Mouse (Mus musculus) testis, adult 2 months (tissue): ENCODE measurements around the gene Mrpl55.

Experiments
- CTCF ChIP-seq: fragments of 200-500 bp; IDR thresholded peaks from 2 replicates; pipeline ENCODE4 v1.5.1; 2012; ENCODE audit warnings: low read depth, mild to moderate bottlenecking, inconsistent platforms, low read length, moderate library complexity; ENCODE audit not compliant: control insufficient read depth, insufficient read depth, insufficient replicate concordance
- POLR2A ChIP-seq: fragments of 200-500 bp; IDR thresholded peaks from 2 replicates; pipeline ENCODE4 v1.6.1; 2012; ENCODE audit warnings: low read depth, mild to moderate bottlenecking, inconsistent platforms, low read length, moderate library complexity; ENCODE audit not compliant: control insufficient read depth

GRCm38 (mm10) chr11:59170549-59170948 is 31.7 kb upstream of the Mrpl55 start:
- no peak for TF ChIP-seq CTCF
- TF ChIP-seq POLR2A: no peak
